Comparison of ENCODE assay signal across 25 mouse cellular contexts in genomic region chr7:142893296-142893695, GRCm38 (mm10). TPM values are rescaled to one million over a fixed set of nuclear protein-coding genes. Genes with fewer than 3 reads are reported as not detected.
"Had no signal": no experiment of that assay in that cellular context is flagged by ENCODE, and none has a peak within 500 bp of the region (broad histone marks: within the 10 kb centered on the region; RNA-seq: fewer than 3 reads in every experiment).

No protein-coding gene starts in this region.

- H3K36me3 ChIP-seq: limb, embryonic 12.5 days; limb, embryonic 15.5 days; lung, embryonic 15.5 days; midbrain, embryonic 10.5 days; midbrain, embryonic 13.5 days; neural tube, embryonic 13.5 days had no signal

- H3K9ac ChIP-seq: limb, embryonic 12.5 days; limb, embryonic 15.5 days; liver, embryonic 14.5 days; lung, embryonic 15.5 days; midbrain, embryonic 13.5 days; neural tube, embryonic 13.5 days had no signal

- H3K4me2 ChIP-seq: limb, embryonic 12.5 days; limb, embryonic 15.5 days; lung, embryonic 15.5 days; midbrain, embryonic 13.5 days; neural tube, embryonic 13.5 days had no signal

- H3K9me3 ChIP-seq: limb, embryonic 12.5 days; limb, embryonic 15.5 days; lung, embryonic 15.5 days; megakaryocyte, embryonic 14.5 days; midbrain, embryonic 10.5 days; midbrain, embryonic 13.5 days; neural tube, embryonic 13.5 days had no signal

- ATAC-seq: inflammation-experienced regulatory T-cells, adult 6 months had no signal

- H3K27ac ChIP-seq: kidney, postnatal 0 days; layer of hippocampus, adult 2 months; limb, embryonic 12.5 days; limb, embryonic 15.5 days; liver, embryonic 14.5 days; lung, embryonic 15.5 days; midbrain, embryonic 10.5 days; midbrain, embryonic 13.5 days; neural tube, embryonic 13.5 days had no signal

- H3K27me3 ChIP-seq: limb, embryonic 15.5 days; midbrain, embryonic 13.5 days had no signal

- H3K4me1 ChIP-seq: lung, embryonic 15.5 days had no signal

- H3K4me3 ChIP-seq: layer of hippocampus, adult 2 months; limb, embryonic 12.5 days; limb, embryonic 15.5 days; lung, embryonic 15.5 days; megakaryocyte, embryonic 14.5 days; midbrain, embryonic 10.5 days; midbrain, embryonic 13.5 days; myocyte; neural tube, embryonic 13.5 days had no signal

- DNase-seq: kidney, adult 2 months; kidney, postnatal 25 days; layer of hippocampus, adult 9-11 months; lung, adult 18-20 months; lung, postnatal 10 days; lung, postnatal 36 days; retina, postnatal 1 day; right cerebral cortex, postnatal 25 days; thymus, adult 2 months; thymus, postnatal 36 days had no signal

RNA-seq across cellular contexts. Expression of gene Th, which starts 37.6 kb away (rescaled TPM):
- total RNA-seq: monocyte, adult 5-6 weeks; neutrophil, adult 5-6 weeks had no signal
- polyA plus RNA-seq: inflammation-experienced regulatory T-cells, adult 6 months; myocyte; spleen, adult 2 months had no signal
